Mouse (Mus musculus) liver, embryonic 14.5 days (tissue): ENCODE measurements at regions not wholly inside any gene's neighbourhood (a gene's known extent, or its start where the extent isn't known, plus 50 kb on each side); places are given as distances from the start of the nearest gene placed in this dataset.
A peak's percentile ranks its signal among the peaks of the same experiment; 100 is the strongest.

Experiments
- CTCF ChIP-seq: IDR thresholded peaks from 2 replicates; pipeline ENCODE4 v1.5.1; 2016; ENCODE audit warnings: antibody characterized with exemption, low read depth, control low read depth
- EP300 ChIP-seq: IDR thresholded peaks from 2 replicates; pipeline ENCODE4 v1.6.1; 2016; ENCODE audit warnings: antibody characterized with exemption, low read depth

- no peak for TF ChIP-seq CTCF
- peak; percentile 51 for TF ChIP-seq EP300
These were observed 268.3 kb downstream of the Setd4 start for GRCm38 (mm10) chr16:93335322-93336111.
